Mouse (Mus musculus): ENCODE measurements around the gene Tnk2.

Tnk2 gene

GRCm38 (mm10) chr16:32712202-32712601 lies 68.5 kb downstream of the Tnk2 start:
- DNase-seq (ENCODE audit: low read depth, low spot score): no peak

GRCm38 (mm10) chr16:32713556-32713955 lies 69.9 kb downstream of the Tnk2 start:
- DNase-seq (ENCODE audit: low read depth, low spot score): no peak

- DNase-seq (ENCODE audit: low read depth, low spot score): peak; percentile 77
Measured at GRCm38 (mm10) chr16:32715364-32715763, 71.7 kb downstream of the Tnk2 start.

GRCm38 (mm10) chr16:32723163-32723562 lies 79.5 kb downstream of the Tnk2 start:
- DNase-seq (ENCODE audit: low read depth, low spot score): no peak

GRCm38 (mm10) chr16:32723767-32724166 lies 80.1 kb downstream of the Tnk2 start:
- DNase-seq (ENCODE audit: low read depth, low spot score): no peak

- DNase-seq (ENCODE audit: low read depth, low spot score): no peak
Measured at GRCm38 (mm10) chr16:32724259-32724658, 80.6 kb downstream of the Tnk2 start.

GRCm38 (mm10) chr16:32726501-32726900 lies 82.8 kb downstream of the Tnk2 start:
- no peak for DNase-seq (ENCODE audit: low read depth, low spot score)

GRCm38 (mm10) chr16:32728240-32728639 lies 84.6 kb downstream of the Tnk2 start:
- no peak for DNase-seq (ENCODE audit: low read depth, low spot score)

- no peak for DNase-seq (ENCODE audit: low read depth, low spot score)
Measured at GRCm38 (mm10) chr16:32728730-32729129, 85.1 kb downstream of the Tnk2 start.

All from R1 (cell line).